Mouse (Mus musculus): ENCODE results near the gene Lclat1.

DNA sequence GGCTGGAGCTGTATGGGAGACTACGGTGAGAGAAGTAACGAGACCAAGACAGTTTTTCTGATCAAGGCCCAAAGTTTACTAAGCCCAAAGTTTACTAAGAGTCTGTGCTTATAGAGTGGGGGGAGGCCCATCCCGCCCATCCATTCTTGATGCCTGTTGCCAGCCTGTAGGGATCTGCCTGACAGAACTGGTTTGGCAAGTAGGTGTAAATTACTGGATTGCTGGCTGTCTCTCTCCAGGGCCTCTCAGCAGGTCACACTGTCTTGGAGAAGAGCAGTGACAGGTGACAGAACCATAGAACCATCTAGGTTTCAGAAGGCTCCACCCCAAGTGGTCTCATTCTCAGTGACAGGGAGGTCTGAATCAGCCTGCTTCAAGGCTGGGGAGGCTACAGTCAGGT, 109.5 kb downstream of the Lclat1 start:
- TF ChIP-seq GATA1 (IDR thresholded peaks at IDR 0.05; ENCODE audit: borderline replicate concordance, low read length) (no peak), FLI1 (IDR thresholded peaks at IDR 0.05; ENCODE audit: low read length) (no peak)
